Mouse (Mus musculus): ENCODE data around the gene Stmn3. TPM values are rescaled to one million over a fixed set of nuclear protein-coding genes. Genes with fewer than 3 reads are reported as not detected.

The Stmn3 gene
- polyA plus RNA-seq, 1 experiment, result 0.15 TPM

DNA sequence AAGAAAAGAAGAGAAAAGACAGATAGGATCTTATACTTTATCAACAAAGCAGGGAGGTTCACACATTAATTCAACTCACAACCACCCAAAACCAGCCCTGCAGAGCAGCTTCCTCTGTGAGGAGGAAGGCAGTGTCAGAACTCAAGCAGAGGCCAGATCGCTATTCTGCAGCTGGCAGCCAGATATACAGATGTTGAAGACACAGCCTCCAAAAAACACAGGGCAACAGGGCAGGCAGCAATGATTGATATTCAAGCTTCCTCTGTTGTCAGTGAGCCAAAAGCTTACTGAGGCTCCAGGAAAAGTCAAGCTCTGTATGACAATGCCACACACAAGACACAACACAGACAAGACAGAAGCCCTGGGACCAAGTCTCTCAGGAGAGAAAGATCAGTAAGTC is 37.5 kb downstream of the Stmn3 start:
- WGBS, result 83% methylated on average over 1 of the region's 1 CpGs
- Histone ChIP-seq H3K36me3 (ENCODE audit: control insufficient read depth, insufficient read depth, low read length) (peaks cover 39% of the 10 kb centered on the region), H3K4me1 (replicated peaks; ENCODE audit: control insufficient read depth, insufficient read depth, low read length) (no peaks in the 10 kb centered on the region), H3K4me3 (ENCODE audit: control insufficient read depth, insufficient read depth, low read length) (no peak overlapping the region), H3K27me3 (ENCODE audit: control insufficient read depth, insufficient read depth, low read length) (no peaks in the 10 kb centered on the region), H3K27ac (ENCODE audit: control insufficient read depth, insufficient read depth, low read length) (no peak overlapping the region)
- no peak for TF ChIP-seq POLR2A (IDR thresholded peaks at IDR 0.05; ENCODE audit: control insufficient read depth, extremely low read depth, insufficient read depth, low read length, poor library complexity)
- no peak for DNase-seq

DNA sequence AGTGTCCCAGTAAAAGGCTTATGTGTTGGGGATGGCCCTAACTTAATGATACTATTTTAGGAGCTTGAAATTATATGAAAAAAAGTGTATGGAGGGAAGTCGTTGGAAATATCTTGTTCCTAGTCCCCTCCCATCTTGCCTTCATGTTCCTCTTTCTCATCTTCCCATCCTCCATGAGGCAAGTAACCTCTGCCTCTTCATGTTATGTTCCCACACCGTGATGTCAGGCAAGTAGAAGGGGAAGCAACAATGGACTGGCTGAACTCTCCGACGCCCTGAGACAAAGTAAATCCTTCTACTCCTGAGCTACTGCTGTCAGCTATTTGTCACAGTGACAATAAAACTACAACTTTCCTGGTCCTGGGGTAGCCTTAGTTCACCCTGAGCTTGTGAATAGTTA is 39.7 kb downstream of the Stmn3 start:
- 77% methylated on average over 4 of the region's 4 CpGs for WGBS
- Histone ChIP-seq H3K36me3 (ENCODE audit: control insufficient read depth, insufficient read depth, low read length) (peaks cover 54% of the 10 kb centered on the region), H3K4me1 (replicated peaks; ENCODE audit: control insufficient read depth, insufficient read depth, low read length) (no peaks in the 10 kb centered on the region), H3K27ac (ENCODE audit: control insufficient read depth, insufficient read depth, low read length) (no peak overlapping the region), H3K4me3 (ENCODE audit: control insufficient read depth, insufficient read depth, low read length) (no peak overlapping the region), H3K27me3 (ENCODE audit: control insufficient read depth, insufficient read depth, low read length) (no peaks in the 10 kb centered on the region)
- no peak for DNase-seq
- no peak for TF ChIP-seq POLR2A (IDR thresholded peaks at IDR 0.05; ENCODE audit: control insufficient read depth, extremely low read depth, insufficient read depth, low read length, poor library complexity)
- no peak for TF ChIP-seq CTCF (IDR thresholded peaks at IDR 0.05; ENCODE audit: borderline replicate concordance, control insufficient read depth, extremely low read depth, insufficient read depth, low read length, poor library complexity)

DNA sequence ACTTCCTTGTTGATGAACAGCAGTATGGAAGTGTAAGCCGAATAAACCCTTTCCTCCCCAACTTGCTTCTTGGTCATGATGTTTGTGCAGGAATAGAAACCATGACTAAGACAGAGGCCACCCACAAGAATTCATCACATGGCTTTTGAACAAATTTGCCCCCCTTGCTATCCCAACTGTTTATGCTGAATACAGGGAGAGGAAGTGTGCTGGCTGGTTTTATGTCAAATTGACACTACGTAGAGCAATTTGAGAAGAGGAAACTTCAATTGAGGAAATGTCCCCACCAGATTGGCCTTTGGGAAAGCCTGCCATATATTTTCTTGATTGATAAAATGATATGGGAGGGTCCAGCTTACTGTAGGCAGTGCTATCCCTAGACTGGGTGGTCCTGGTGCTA is 40.5 kb downstream of the Stmn3 start:
- no peaks in the 10 kb centered on the region for H3K4me1 ChIP-seq (replicated peaks; ENCODE audit: control insufficient read depth, insufficient read depth, low read length)
- H3K27ac ChIP-seq (ENCODE audit: control insufficient read depth, insufficient read depth, low read length), result no peak overlapping the region
- H3K27me3 ChIP-seq (ENCODE audit: control insufficient read depth, insufficient read depth, low read length), result no peaks in the 10 kb centered on the region
- no peak for DNase-seq
- no peak overlapping the region for H3K4me3 ChIP-seq (ENCODE audit: control insufficient read depth, insufficient read depth, low read length)
- 97% methylated on average over 2 of the region's 2 CpGs for WGBS
- H3K36me3 ChIP-seq (ENCODE audit: control insufficient read depth, insufficient read depth, low read length), result peaks cover 56% of the 10 kb centered on the region
- no peak for TF ChIP-seq CTCF (IDR thresholded peaks at IDR 0.05; ENCODE audit: borderline replicate concordance, control insufficient read depth, extremely low read depth, insufficient read depth, low read length, poor library complexity)
- TF ChIP-seq POLR2A (IDR thresholded peaks at IDR 0.05; ENCODE audit: control insufficient read depth, extremely low read depth, insufficient read depth, low read length, poor library complexity), result no peak

DNA sequence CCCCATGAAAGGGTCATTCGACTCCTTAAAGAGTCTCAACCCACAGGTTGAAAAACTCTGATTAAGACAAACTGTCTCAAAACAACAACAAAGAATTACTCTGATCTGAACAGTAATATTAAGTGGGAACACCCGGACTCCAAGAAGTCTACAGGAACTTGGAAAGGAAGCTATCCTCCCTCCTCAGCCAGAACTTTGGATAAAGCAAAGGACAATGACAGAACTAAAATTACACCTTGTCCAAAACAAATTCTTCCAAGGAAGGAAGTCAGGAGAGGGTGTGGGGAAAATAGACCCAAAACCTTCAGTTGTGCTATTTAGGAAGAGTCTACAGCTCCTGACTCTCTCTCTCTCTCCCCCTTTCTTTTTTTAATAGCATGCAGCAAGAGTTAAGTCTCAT is 42.2 kb downstream of the Stmn3 start:
- no peak overlapping the region for H3K4me3 ChIP-seq (ENCODE audit: control insufficient read depth, insufficient read depth, low read length)
- no peaks in the 10 kb centered on the region for H3K27me3 ChIP-seq (ENCODE audit: control insufficient read depth, insufficient read depth, low read length)
- DNase-seq, result no peak
- no peaks in the 10 kb centered on the region for H3K4me1 ChIP-seq (replicated peaks; ENCODE audit: control insufficient read depth, insufficient read depth, low read length)
- H3K27ac ChIP-seq (ENCODE audit: control insufficient read depth, insufficient read depth, low read length), result no peak overlapping the region
- WGBS, result 98% methylated on average over 2 of the region's 2 CpGs
- peaks cover 57% of the 10 kb centered on the region for H3K36me3 ChIP-seq (ENCODE audit: control insufficient read depth, insufficient read depth, low read length)
- TF ChIP-seq POLR2A (IDR thresholded peaks at IDR 0.05; ENCODE audit: control insufficient read depth, extremely low read depth, insufficient read depth, low read length, poor library complexity) (no peak), CTCF (IDR thresholded peaks at IDR 0.05; ENCODE audit: borderline replicate concordance, control insufficient read depth, extremely low read depth, insufficient read depth, low read length, poor library complexity) (no peak)

DNA sequence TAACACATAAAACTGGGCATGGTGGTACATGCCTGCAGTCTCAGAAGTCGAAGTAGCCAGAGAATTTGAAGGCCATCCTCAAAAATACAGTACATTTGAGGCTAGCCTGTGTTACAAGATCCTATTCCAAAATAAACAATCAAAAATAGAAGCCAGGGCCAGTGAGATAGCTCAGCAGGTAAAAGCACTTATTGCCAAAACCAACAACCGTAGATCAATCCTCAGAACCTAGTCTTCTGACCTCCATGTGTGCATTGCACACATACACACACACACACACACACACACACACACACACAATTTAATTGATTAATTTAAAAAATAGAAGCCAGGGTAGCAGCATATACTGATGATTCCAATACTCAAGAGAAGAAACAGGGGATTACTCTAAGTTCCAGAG is 47.5 kb downstream of the Stmn3 start:
- whole genome bisulfite sequencing, result 98% methylated on average over 2 of the region's 2 CpGs
- no peak overlapping the region for H3K27ac ChIP-seq (ENCODE audit: control insufficient read depth, insufficient read depth, low read length)
- H3K36me3 ChIP-seq (ENCODE audit: control insufficient read depth, insufficient read depth, low read length), result peaks cover 73% of the 10 kb centered on the region

More for the DNA sequence above, 47.5 kb downstream of the Stmn3 start:
- no peak for TF ChIP-seq POLR2A (IDR thresholded peaks at IDR 0.05; ENCODE audit: control insufficient read depth, extremely low read depth, insufficient read depth, low read length, poor library complexity)
- Histone ChIP-seq H3K4me3 (ENCODE audit: control insufficient read depth, insufficient read depth, low read length) (no peak overlapping the region), H3K4me1 (replicated peaks; ENCODE audit: control insufficient read depth, insufficient read depth, low read length) (no peaks in the 10 kb centered on the region), H3K27me3 (ENCODE audit: control insufficient read depth, insufficient read depth, low read length) (no peaks in the 10 kb centered on the region)
- no peak for DNase-seq

Other genes starting within 250 kb of the Stmn3 start
- 0.24 and 0.32 TPM in 2 replicates for gene Kcnq2, start 179.2 kb downstream of the Stmn3 start, polyA plus RNA-seq (2012; rRNA removed)
- 2.7 and 42.5 TPM in 2 replicates for gene Eef1a2, start 157.5 kb downstream of the Stmn3 start, polyA plus RNA-seq (2012; rRNA removed)
- 191 and 219 TPM in 2 replicates for gene Ppdpf, start 127.3 kb downstream of the Stmn3 start, polyA plus RNA-seq (2012; rRNA removed)
- 0.22 and 0.32 TPM in 2 replicates for gene Ptk6, start 111.7 kb downstream of the Stmn3 start, polyA plus RNA-seq (2012; rRNA removed)
- gene Srms, start 101.3 kb downstream of the Stmn3 start, polyA plus RNA-seq (2012; rRNA removed), result 0.71 and 0.86 TPM in 2 replicates
- gene Fndc11, start 94.5 kb downstream of the Stmn3 start, polyA plus RNA-seq (2012; rRNA removed), result 0.85 and 0.88 TPM in 2 replicates
- 106 and 116 TPM in 2 replicates for gene Helz2, start 72.5 kb downstream of the Stmn3 start, polyA plus RNA-seq (2012; rRNA removed)
- gene Gmeb2, start 26.5 kb downstream of the Stmn3 start, polyA plus RNA-seq (2012; rRNA removed), result 60.8 and 62.4 TPM in 2 replicates
- gene Rtel1, start 5.2 kb upstream of the Stmn3 start, polyA plus RNA-seq (2012; rRNA removed), result 110 and 119 TPM in 2 replicates
- gene Zgpat, start 50.4 kb upstream of the Stmn3 start, polyA plus RNA-seq (2012; rRNA removed), result 87.6 and 91.9 TPM in 2 replicates
- gene Arfrp1, start 50.9 kb upstream of the Stmn3 start, polyA plus RNA-seq (2012; rRNA removed), result 60.9 and 69.6 TPM in 2 replicates
- 263 and 268 TPM in 2 replicates for gene Lime1, start 65.6 kb upstream of the Stmn3 start, polyA plus RNA-seq (2012; rRNA removed)
- gene Zbtb46, start 144.9 kb upstream of the Stmn3 start, polyA plus RNA-seq (2012; rRNA removed), result 4.8 and 5.3 TPM in 2 replicates
- 0.13 and 0.16 TPM in 2 replicates for gene Abhd16b, start 178.7 kb upstream of the Stmn3 start, polyA plus RNA-seq (2012; rRNA removed)
- gene Tpd52l2, start 182.6 kb upstream of the Stmn3 start, polyA plus RNA-seq (2012; rRNA removed), result 54.2 and 54.7 TPM in 2 replicates
- 140 and 146 TPM in 2 replicates for gene Dnajc5, start 206.0 kb upstream of the Stmn3 start, polyA plus RNA-seq (2012; rRNA removed)

Data from thymus, adult 2 months (tissue).